Comparison of ENCODE assay signal across 7 mouse cellular contexts in genomic region chr11:98966499-98967141, GRCm38 (mm10). TPM values are rescaled to one million over a fixed set of nuclear protein-coding genes. Genes with fewer than 3 reads are reported as not detected.
DNase-seq lines count a peak whose midpoint lies in the region; ATAC-seq and TF ChIP-seq lines count a peak whose summit lies in the region.

No protein-coding gene starts in this region.

- no peak overlapping the region for H3K4me2 ChIP-seq in forebrain, embryonic 15.5 days (replicated peaks)
- peak overlapping the region; percentile 7; the same call in 1 of the 2 replicates for H3K4me2 ChIP-seq in midbrain, embryonic 11.5 days

- peaks cover 11% of the 10 kb centered on the region; the same call in 1 of the 2 replicates for H3K27me3 ChIP-seq in forebrain, embryonic 15.5 days
- H3K27me3 ChIP-seq in midbrain, embryonic 11.5 days (ENCODE audit: control insufficient read depth, insufficient read depth, low read length): peaks cover 15% of the 10 kb centered on the region

- no peak overlapping the region for H3K9ac ChIP-seq in forebrain, embryonic 15.5 days (replicated peaks)
- 0 out of 2 replicates have a peak overlapping the region, but pooled peaks have one; percentile 34 for H3K9ac ChIP-seq in midbrain, embryonic 11.5 days (ENCODE audit: low read length)

- ATAC-seq in forebrain, embryonic 15.5 days (replicated peaks): no peak; the same call in 1 of the 2 replicates
- 0 out of 2 replicates have a peak, but pooled peaks have one; percentile 18 for ATAC-seq in midbrain, embryonic 11.5 days (ENCODE audit: low FRiP score)

- no peaks in the 10 kb centered on the region for H3K36me3 ChIP-seq in forebrain, embryonic 15.5 days
- no peaks in the 10 kb centered on the region for H3K36me3 ChIP-seq in midbrain, embryonic 11.5 days (ENCODE audit: control insufficient read depth, insufficient read depth, low read length)

- intact Hi-C loops in heart, postnatal 36 days (cut with DNase I): no loop called here
- intact Hi-C loops in left cerebral cortex, adult 2 months (cut with DNase I): loop anchor here (5.0 kb wide), 1 partner anchor 104 kb away; the partner anchor contains the start of gene Wipf2

- TF ChIP-seq POLR2A in brain, embryonic 14.5 days (IDR thresholded peaks at IDR 0.05; ENCODE audit: borderline replicate concordance, extremely low read depth, insufficient read depth, insufficient read length, poor library complexity, severe bottlenecking): no peak

- peaks cover 98% of the 10 kb centered on the region for H3K4me1 ChIP-seq in forebrain, embryonic 15.5 days
- peaks cover 91% of the 10 kb centered on the region for H3K4me1 ChIP-seq in midbrain, embryonic 11.5 days (ENCODE audit: control insufficient read depth, insufficient read depth, low read length)

- no peak overlapping the region for H3K4me3 ChIP-seq in forebrain, embryonic 15.5 days
- H3K4me3 ChIP-seq in left cerebral cortex, adult 2 months: no peak overlapping the region
- H3K4me3 ChIP-seq in midbrain, embryonic 11.5 days (ENCODE audit: low read depth, low read length): no peak overlapping the region

- DNase-seq in NIH3T3 (ENCODE audit: low read depth): peak; percentile 78
- DNase-seq in brain, embryonic 14.5 days (ENCODE audit: low read depth): peak; percentile 91
- DNase-seq in heart, postnatal 36 days: peak; percentile 82 to 86
- DNase-seq in left cerebral cortex, adult 2 months (ENCODE audit: extremely low spot score in 1 of 2, low spot score in 2 of 2): peak; percentile 72 to 73
- DNase-seq in midbrain, embryonic 11.5 days (ENCODE audit: low spot score, missing footprints): peak; percentile 89
- DNase-seq in skeletal muscle tissue, adult 2 months (ENCODE audit: low read depth, low spot score): peak; percentile 94

- 30% methylated on average over 9 of the region's 9 CpGs for WGBS in forebrain, embryonic 15.5 days
- WGBS in midbrain, embryonic 11.5 days: 35% methylated on average over 9 of the region's 9 CpGs

- peak; percentile 32; the same call in 1 of the 2 replicates for TF ChIP-seq CTCF in brain, embryonic 14.5 days (IDR thresholded peaks at IDR 0.05; ENCODE audit: borderline replicate concordance, extremely low read depth, insufficient read depth, insufficient read length)
- peak; percentile 38 for TF ChIP-seq CTCF in left cerebral cortex, adult 2 months (IDR thresholded peaks at IDR 0.05)

- H3K27ac ChIP-seq in forebrain, embryonic 15.5 days (replicated peaks): peak overlapping the region; percentile 95
- H3K27ac ChIP-seq in left cerebral cortex, adult 2 months: no peak overlapping the region
- 0 out of 2 replicates have a peak overlapping the region, but pooled peaks have one; percentile 30 for H3K27ac ChIP-seq in midbrain, embryonic 11.5 days (ENCODE audit: low read depth, low read length)

- no peaks in the 10 kb centered on the region for H3K9me3 ChIP-seq in forebrain, embryonic 15.5 days
- H3K9me3 ChIP-seq in midbrain, embryonic 11.5 days (ENCODE audit: control insufficient read depth, low read length): no peaks in the 10 kb centered on the region

RNA-seq across cellular contexts. Expression of gene Gjd3, which starts 16.2 kb away (rescaled TPM):
- polyA plus RNA-seq in brain, embryonic 14.5 days (2012; rRNA removed): 2.5 and 2.9 TPM in 2 replicates
- polyA plus RNA-seq in forebrain, embryonic 15.5 days (2015; fragmentation: Nextera tagmentation; extraction: Ambion mirVana): 0.62 and 0.84 TPM in 2 replicates
- total RNA-seq in heart, postnatal 36 days (2021): under 1 TPM; 0.33 to 0.36 TPM
- total RNA-seq in left cerebral cortex, adult 2 months (2021): 1 to 10 TPM; 1.4 to 3.2 TPM
- not detected in 2 replicates for polyA plus RNA-seq in midbrain, embryonic 11.5 days (2014; fragmentation: Nextera tagmentation; extraction: Ambion mirVana)

RNA-seq across cellular contexts. Expression of gene Rara, which starts 39.0 kb away (rescaled TPM):
- 8.4 and 14.4 TPM in 2 replicates for polyA plus RNA-seq in brain, embryonic 14.5 days (2012; rRNA removed)
- 9.2 and 9.9 TPM in 2 replicates for polyA plus RNA-seq in forebrain, embryonic 15.5 days (2015; fragmentation: Nextera tagmentation; extraction: Ambion mirVana)
- 10 to 100 TPM; 10.5 to 13.6 TPM for total RNA-seq in heart, postnatal 36 days (2021)
- total RNA-seq in left cerebral cortex, adult 2 months (2021): 10 to 100 TPM; 14.0 to 18.7 TPM
- 13.2 and 14.8 TPM in 2 replicates for polyA plus RNA-seq in midbrain, embryonic 11.5 days (2014; fragmentation: Nextera tagmentation; extraction: Ambion mirVana)

RNA-seq across cellular contexts. Expression of gene Top2a, which starts 57.4 kb away (rescaled TPM):
- 57.3 and 70.1 TPM in 2 replicates for polyA plus RNA-seq in brain, embryonic 14.5 days (2012; rRNA removed)
- polyA plus RNA-seq in forebrain, embryonic 15.5 days (2015; fragmentation: Nextera tagmentation; extraction: Ambion mirVana): 126 and 141 TPM in 2 replicates
- 1 to 10 TPM; 3.9 to 4.6 TPM for total RNA-seq in heart, postnatal 36 days (2021)
- 1 to 10 TPM in 1 of 2 experiments, under 1 TPM in 1; 0.66 to 1.0 TPM for total RNA-seq in left cerebral cortex, adult 2 months (2021)
- 431 and 436 TPM in 2 replicates for polyA plus RNA-seq in midbrain, embryonic 11.5 days (2014; fragmentation: Nextera tagmentation; extraction: Ambion mirVana)

RNA-seq across cellular contexts. Expression of gene Cdc6, which starts 59.0 kb away (rescaled TPM):
- polyA plus RNA-seq in brain, embryonic 14.5 days (2012; rRNA removed): 4.5 and 6.2 TPM in 2 replicates
- 11.2 and 12.1 TPM in 2 replicates for polyA plus RNA-seq in forebrain, embryonic 15.5 days (2015; fragmentation: Nextera tagmentation; extraction: Ambion mirVana)
- total RNA-seq in heart, postnatal 36 days (2021): under 1 TPM; 0.14 to 0.49 TPM
- total RNA-seq in left cerebral cortex, adult 2 months (2021): under 1 TPM; 0.35 to 0.36 TPM
- 44.3 and 45.0 TPM in 2 replicates for polyA plus RNA-seq in midbrain, embryonic 11.5 days (2014; fragmentation: Nextera tagmentation; extraction: Ambion mirVana)
